Mouse (Mus musculus) urinary bladder, postnatal 25 days (tissue): Measurements from ENCODE around the gene Cbwd1.

Source experiments
- DNase-seq: peaks from one replicate; pipeline ENCODE4 v3.0.0; 2022; ENCODE audit warnings: low spot score

Gene Cbwd1

DNA sequence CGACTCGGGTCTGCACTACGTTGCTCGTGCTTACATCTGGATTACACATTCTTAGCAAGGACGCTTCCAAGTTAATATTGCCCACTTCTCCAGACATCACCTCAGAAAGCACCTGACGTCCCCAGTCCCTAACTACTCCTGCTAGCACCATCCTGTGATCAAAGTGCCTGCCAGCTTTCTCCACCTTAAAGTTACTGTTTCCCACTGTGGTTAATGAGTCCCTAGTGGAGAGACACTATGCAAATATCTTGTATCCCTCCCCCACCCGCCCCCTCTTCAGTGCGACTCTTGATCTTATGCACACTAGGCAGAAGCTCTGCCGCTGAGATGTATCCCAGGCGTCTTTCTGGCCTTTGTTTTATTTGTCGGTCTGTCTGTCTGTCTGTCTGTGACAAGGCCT, 16.6 kb upstream of the Cbwd1 start:
- no peak for DNase-seq

GRCm38 (mm10) chr19:24972701-24973390, 11.4 kb upstream of the Cbwd1 start:
- no peak for DNase-seq

GRCm38 (mm10) chr19:24971307-24971706, 9.9 kb upstream of the Cbwd1 start:
- DNase-seq: no peak

- no peak for DNase-seq
These were observed 5.5 kb upstream of the Cbwd1 start for GRCm38 (mm10) chr19:24966941-24967340.

- DNase-seq: no peak
These were observed 4.8 kb upstream of the Cbwd1 start for GRCm38 (mm10) chr19:24966203-24966602.

DNA sequence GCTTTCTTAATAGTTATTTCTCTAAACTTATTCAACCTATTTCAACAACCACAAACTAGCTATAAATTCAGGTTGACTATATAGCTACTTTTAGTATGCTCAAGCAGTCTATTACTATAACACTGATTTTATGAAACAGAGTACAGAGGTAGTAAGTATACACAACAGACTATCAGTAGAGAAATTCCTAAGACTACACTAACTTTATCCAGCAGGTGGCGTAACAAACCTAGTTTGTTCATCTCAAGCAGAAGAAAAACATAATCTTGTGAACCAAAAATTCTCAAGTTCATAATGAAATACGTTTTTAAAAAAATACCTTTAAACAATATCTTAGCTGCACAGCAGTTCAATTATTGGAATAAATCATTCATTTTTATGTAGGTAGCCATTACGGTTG, 2.9 kb downstream of the Cbwd1 start:
- no peak for DNase-seq

DNA sequence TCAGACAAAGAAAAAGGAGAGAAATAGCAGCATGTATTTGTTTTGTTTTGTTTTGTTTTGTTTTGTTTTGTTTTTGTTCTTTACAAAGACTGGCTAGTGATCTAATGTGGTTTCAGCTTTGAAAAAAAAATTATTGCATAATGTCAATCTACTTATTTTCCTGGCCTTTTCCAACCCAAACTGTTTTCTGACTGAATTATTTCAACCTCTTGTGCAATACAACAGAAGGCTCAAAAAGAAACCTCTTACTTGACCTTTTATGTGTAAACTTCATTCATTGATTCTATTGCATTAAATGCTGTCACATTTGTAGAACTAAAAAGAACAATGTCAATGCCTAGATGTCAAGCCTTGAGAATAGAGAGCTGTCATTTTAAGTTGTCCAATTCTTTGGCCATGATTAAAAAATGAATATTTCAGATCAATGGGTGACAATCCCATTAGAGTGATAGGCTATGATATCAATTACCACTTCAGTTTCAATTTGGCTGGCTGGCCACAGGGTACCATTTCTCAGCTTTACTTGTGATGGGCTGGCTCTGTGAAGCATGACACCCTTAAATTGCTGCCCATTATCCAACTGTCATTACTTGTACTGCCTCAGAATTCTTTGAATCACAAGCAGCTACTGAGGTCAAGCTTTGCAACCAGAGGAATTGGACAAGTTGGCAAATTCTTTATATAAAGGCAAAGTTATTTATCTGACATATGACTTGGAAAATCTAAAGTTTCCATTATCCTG, 15.7 kb downstream of the Cbwd1 start:
- DNase-seq: no peak

GRCm38 (mm10) chr19:24937084-24937483, 24.3 kb downstream of the Cbwd1 start:
- no peak for DNase-seq

DNA sequence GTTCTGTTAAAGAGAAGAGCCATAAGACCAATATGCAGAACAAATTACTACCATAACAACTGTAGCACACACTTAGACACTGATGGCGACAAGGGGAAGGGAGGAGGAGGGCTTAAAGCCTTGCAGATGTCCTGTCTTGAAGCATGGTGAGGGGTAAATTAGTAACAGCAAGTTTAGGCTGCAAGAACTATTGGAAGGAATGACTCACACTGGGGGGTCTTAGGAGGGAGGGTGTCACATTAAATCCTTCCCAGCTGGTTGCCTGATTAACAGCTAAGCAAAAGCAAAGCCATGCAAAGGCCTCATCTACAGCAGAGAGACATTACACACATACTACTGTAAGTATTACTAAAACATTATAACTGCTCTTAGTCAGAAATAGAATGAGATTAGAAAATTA, 32.4 kb downstream of the Cbwd1 start:
- no peak for DNase-seq

DNA sequence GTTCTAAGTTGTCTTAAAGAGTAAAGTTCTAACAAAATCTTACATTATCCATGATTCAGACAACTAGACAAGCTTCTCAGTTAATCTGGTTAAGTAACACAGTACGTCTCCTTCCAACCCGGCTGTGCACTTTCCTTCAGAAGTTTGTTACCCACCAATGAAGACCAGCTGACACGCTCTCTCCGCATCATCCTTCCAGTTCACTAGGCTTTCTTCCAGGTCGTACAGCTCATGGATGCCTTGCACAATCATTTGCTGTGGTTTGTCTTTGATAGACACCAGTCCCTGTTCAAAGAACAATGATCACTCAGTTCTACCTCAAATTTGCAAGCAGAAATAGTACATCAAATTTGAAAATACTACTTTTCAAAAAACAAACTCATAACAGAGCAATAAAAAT, 40.5 kb downstream of the Cbwd1 start:
- no peak for DNase-seq

GRCm38 (mm10) chr19:24908385-24909155, 52.8 kb downstream of the Cbwd1 start:
- DNase-seq: no peak

- no peak for DNase-seq
These were observed 53.8 kb downstream of the Cbwd1 start for GRCm38 (mm10) chr19:24907655-24908054.

- DNase-seq: no peak
These were observed 58.6 kb downstream of the Cbwd1 start for GRCm38 (mm10) chr19:24902821-24903220.

- no peak for DNase-seq
These were observed 59.2 kb downstream of the Cbwd1 start for GRCm38 (mm10) chr19:24902256-24902655.

GRCm38 (mm10) chr19:24901666-24902065, 59.7 kb downstream of the Cbwd1 start:
- DNase-seq: no peak

DNA sequence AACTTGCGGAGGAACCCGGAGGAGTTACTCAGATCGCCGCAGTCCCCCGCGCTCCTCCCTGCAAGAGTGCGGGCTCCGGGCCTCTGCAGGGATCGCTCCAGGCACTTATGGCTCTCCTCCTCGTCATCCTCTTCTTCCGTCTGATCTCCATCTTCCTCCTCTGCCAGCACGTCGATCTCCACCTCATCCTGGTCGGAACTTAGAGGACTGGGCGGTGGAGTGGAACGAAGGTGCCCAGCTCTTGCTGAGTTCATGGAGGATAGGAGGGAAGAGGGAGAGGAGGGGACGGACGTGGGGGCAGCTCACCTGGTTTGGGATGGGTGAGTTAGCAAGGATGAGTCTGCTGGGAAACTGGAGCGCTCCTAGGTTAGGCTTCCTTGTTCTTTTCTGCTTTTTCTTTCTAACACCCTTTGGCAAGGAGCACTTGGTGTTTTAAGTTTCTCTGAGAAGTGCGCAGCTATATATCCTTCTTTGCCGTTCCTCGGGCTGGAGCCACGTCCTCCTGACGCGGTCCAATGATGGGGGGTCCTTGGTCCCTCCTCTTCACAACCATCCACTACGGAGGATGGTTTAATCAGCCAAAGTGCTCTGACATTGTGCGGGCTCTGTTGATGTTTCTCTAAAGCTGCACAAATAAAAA, 60.7 kb downstream of the Cbwd1 start, which contains the start of gene Foxd4:
Gene Foxd4 (minus strand): TSS at position 617 of the 640 bp plus-strand sequence.
- DNase-seq: no peak

GRCm38 (mm10) chr19:24899578-24900544, 61.5 kb downstream of the Cbwd1 start:
- DNase-seq: no peak

GRCm38 (mm10) chr19:24898737-24899577, 62.5 kb downstream of the Cbwd1 start:
- DNase-seq: no peak

- DNase-seq: no peak
These were observed 63.3 kb downstream of the Cbwd1 start for GRCm38 (mm10) chr19:24897896-24898736.
